Comparison of ENCODE assay signal across 8 mouse cellular contexts in genomic region chr10:39240178-39240791, GRCm38 (mm10).
A peak's percentile ranks its signal among the peaks of the same experiment; 100 is the strongest.
DNase-seq lines count a peak whose midpoint lies in the region; ATAC-seq lines count a peak whose summit lies in the region.

No protein-coding gene starts in this region.

- 0 out of 2 replicates have a peak overlapping the region, but pooled peaks have one; percentile 7 for H3K4me3 ChIP-seq in heart, embryonic 15.5 days
- no peak overlapping the region for H3K4me3 ChIP-seq in forebrain, embryonic 13.5 days
- no peak overlapping the region for H3K4me3 ChIP-seq in limb, embryonic 12.5 days (replicated peaks)

- intact Hi-C loops in heart, postnatal 25 days (cut with DNase I), result loop anchor here (2.0 to 5.0 kb wide), 3 partner anchors 51 to 207 kb away; partner anchors contain the start of gene Fyn
- intact Hi-C loops in gastrocnemius, postnatal 36 days (cut with DNase I), result loop anchor here (5.0 kb wide), 3 partner anchors 132 to 222 kb away; no protein-coding TSS in a partner anchor

- H3K4me2 ChIP-seq in heart, embryonic 15.5 days, result peak overlapping the region; percentile 39
- peak overlapping the region; percentile 38 for H3K4me2 ChIP-seq in forebrain, embryonic 13.5 days
- peak overlapping the region; percentile 45 for H3K4me2 ChIP-seq in limb, embryonic 12.5 days

- ATAC-seq in heart, embryonic 15.5 days (replicated peaks; ENCODE audit: insufficient number of reproducible peaks, insufficient read depth, low FRiP score, low read depth), result no peak
- peak; percentile 68; the same call in 1 of the 2 replicates for ATAC-seq in forebrain, embryonic 13.5 days
- peak; percentile 54; the same call in 1 of the 2 replicates for ATAC-seq in limb, embryonic 12.5 days (ENCODE audit: insufficient number of reproducible peaks, insufficient read depth, low FRiP score, low TSS enrichment, low read depth)
- ATAC-seq in megakaryocyte-erythroid progenitor cell, adult 5-6 weeks (replicated peaks; ENCODE audit: low FRiP score, low TSS enrichment, poor library complexity, severe bottlenecking), result no peak

- H3K4me1 ChIP-seq in heart, embryonic 15.5 days (replicated peaks), result peaks cover 10% of the 10 kb centered on the region
- peaks cover 22% of the 10 kb centered on the region for H3K4me1 ChIP-seq in forebrain, embryonic 13.5 days
- H3K4me1 ChIP-seq in limb, embryonic 12.5 days (replicated peaks), result peaks cover 13% of the 10 kb centered on the region; the same call in 1 of the 2 replicates

- no peak overlapping the region for H3K27ac ChIP-seq in heart, embryonic 15.5 days
- peak overlapping the region; percentile 15 for H3K27ac ChIP-seq in forebrain, embryonic 13.5 days
- no peak overlapping the region for H3K27ac ChIP-seq in limb, embryonic 12.5 days

- no peak for DNase-seq in heart, postnatal 25 days (ENCODE audit: low spot score)
- DNase-seq in neural tube, embryonic 10.5 days (ENCODE audit: extremely low spot score, low spot score), result peak; percentile 36
- DNase-seq in gastrocnemius, postnatal 36 days, result no peak
- DNase-seq in adrenal gland, postnatal 25 days, result no peak

- no peaks in the 10 kb centered on the region for H3K36me3 ChIP-seq in heart, embryonic 15.5 days
- no peaks in the 10 kb centered on the region for H3K36me3 ChIP-seq in forebrain, embryonic 13.5 days (ENCODE audit: poor library complexity, severe bottlenecking)
- H3K36me3 ChIP-seq in limb, embryonic 12.5 days, result no peaks in the 10 kb centered on the region

- H3K9ac ChIP-seq in heart, embryonic 15.5 days, result 0 out of 2 replicates have a peak overlapping the region, but pooled peaks have one; percentile 2
- H3K9ac ChIP-seq in forebrain, embryonic 13.5 days, result peak overlapping the region; percentile 31; the same call in 1 of the 2 replicates
- H3K9ac ChIP-seq in limb, embryonic 12.5 days (replicated peaks), result no peak overlapping the region

- H3K27me3 ChIP-seq in heart, embryonic 15.5 days, result no peaks in the 10 kb centered on the region
- H3K27me3 ChIP-seq in forebrain, embryonic 13.5 days, result no peaks in the 10 kb centered on the region
- no peaks in the 10 kb centered on the region for H3K27me3 ChIP-seq in limb, embryonic 12.5 days

- WGBS in heart, embryonic 15.5 days, result 45% methylated on average over 11 of the region's 11 CpGs
- WGBS in forebrain, embryonic 13.5 days, result 44% methylated on average over 11 of the region's 11 CpGs
- 49% methylated on average over 11 of the region's 11 CpGs for WGBS in limb, embryonic 12.5 days

- no peaks in the 10 kb centered on the region for H3K9me3 ChIP-seq in heart, embryonic 15.5 days (replicated peaks)
- no peaks in the 10 kb centered on the region for H3K9me3 ChIP-seq in forebrain, embryonic 13.5 days (replicated peaks)
- H3K9me3 ChIP-seq in limb, embryonic 12.5 days, result no peaks in the 10 kb centered on the region

Comparison
In these comparisons a context has a peak if more than half of its experiments do, and no peak if none do; other contexts are left out.
1. ATAC-seq: peak in forebrain, embryonic 13.5 days (single experiment) and limb, embryonic 12.5 days (single experiment); none in heart, embryonic 15.5 days (single experiment) and megakaryocyte-erythroid progenitor cell, adult 5-6 weeks (single experiment).
2. Peak in every context shown above with its lines, with median percentiles within 50 percentile points of each other: H3K4me2 ChIP-seq.